Mouse (Mus musculus) frontal cortex, postnatal 36 days (tissue): ENCODE results near the gene Nipsnap3b.

ENCODE experiments used
- DNase-seq, 2 experiments: peaks; one replicate each; pipeline ENCODE4 v3.0.0; 2022; ENCODE audit warnings: low spot score in 2 of 2

The Nipsnap3b gene

GRCm38 (mm10) chr4:53011732-53012361 lies at the start of gene Nipsnap3b:
Gene Nipsnap3b (plus strand): TSS chr4:53011880.
- peak; percentile 93 to 95 for DNase-seq

- DNase-seq: no peak
Observed at GRCm38 (mm10) chr4:52964247-52964646, 47.4 kb upstream of the Nipsnap3b start, which contains the start of gene Olfr270. Gene Olfr270 (plus strand): TSS chr4:52964547.

- DNase-seq: peak in 1 of 2 experiments; percentile 17
Observed at GRCm38 (mm10) chr4:52985216-52985615, 26.5 kb upstream of the Nipsnap3b start.

GRCm38 (mm10) chr4:52986266-52986665 lies 25.4 kb upstream of the Nipsnap3b start:
- DNase-seq: no peak

GRCm38 (mm10) chr4:52989248-52989647 lies 22.4 kb upstream of the Nipsnap3b start, which contains the start of gene Nipsnap3a:
Gene Nipsnap3a (plus strand): TSS chr4:52989272.
- DNase-seq: no peak

GRCm38 (mm10) chr4:52999449-52999848 lies 12.2 kb upstream of the Nipsnap3b start:
- DNase-seq: no peak

GRCm38 (mm10) chr4:53000154-53000553 lies 11.5 kb upstream of the Nipsnap3b start:
- no peak for DNase-seq

GRCm38 (mm10) chr4:53009183-53009582 lies 2.5 kb upstream of the Nipsnap3b start:
- DNase-seq: no peak

- no peak for DNase-seq
Observed at GRCm38 (mm10) chr4:53009871-53010270, 1.8 kb upstream of the Nipsnap3b start.

- DNase-seq: no peak
Observed at GRCm38 (mm10) chr4:53014421-53014820, 2.7 kb downstream of the Nipsnap3b start.

- no peak for DNase-seq
Observed at GRCm38 (mm10) chr4:53015024-53015423, 3.3 kb downstream of the Nipsnap3b start.

- no peak for DNase-seq
Observed at GRCm38 (mm10) chr4:53018392-53018791, 6.7 kb downstream of the Nipsnap3b start.

- no peak for DNase-seq
Observed at GRCm38 (mm10) chr4:53023189-53023925, 11.7 kb downstream of the Nipsnap3b start.

- no peak for DNase-seq
Observed at GRCm38 (mm10) chr4:53024397-53024796, 12.7 kb downstream of the Nipsnap3b start.

- no peak for DNase-seq
Observed at GRCm38 (mm10) chr4:53027811-53028210, 16.1 kb downstream of the Nipsnap3b start.

- DNase-seq: peak in 1 of 2 experiments; percentile 34
Observed at GRCm38 (mm10) chr4:53030326-53030948, 18.8 kb downstream of the Nipsnap3b start.

- DNase-seq: no peak
Observed at GRCm38 (mm10) chr4:53043819-53044218, 32.1 kb downstream of the Nipsnap3b start.

GRCm38 (mm10) chr4:53045807-53046206 lies 34.1 kb downstream of the Nipsnap3b start:
- no peak for DNase-seq

GRCm38 (mm10) chr4:53046238-53047022 lies 34.8 kb downstream of the Nipsnap3b start:
- no peak for DNase-seq

GRCm38 (mm10) chr4:53062301-53063008 lies 50.8 kb downstream of the Nipsnap3b start:
- DNase-seq: no peak
